Mouse (Mus musculus) intestine, embryonic 14.5 days (tissue): Measurements from ENCODE around the gene Pbx4. TPM values are rescaled to one million over a fixed set of nuclear protein-coding genes. Genes with fewer than 3 reads are reported as not detected.

Experiments
- ATAC-seq: fragments of 200-750 bp; cut with Nextera tagmentation; replicated peaks from 2 replicates; pipeline ENCODE4 v1.8.0; 2017; ENCODE audit warnings: low read depth, moderate number of reproducible peaks, moderate TSS enrichment, moderate library complexity; ENCODE audit not compliant: low FRiP score, low TSS enrichment
- DNase-seq: peaks from one replicate; pipeline ENCODE4 v3.0.0-alpha.2; 2018; ENCODE audit warnings: low spot score
- H3K27ac ChIP-seq: fragments of 300-500 bp; sonication (generic); 2 replicates; pipeline ENCODE4 v1.5.1; 2014; ENCODE audit warnings: low read depth, mild to moderate bottlenecking, control low read depth
- H3K27me3 ChIP-seq: fragments of 300-500 bp; sonication (generic); replicated peaks from 2 replicates; pipeline ENCODE4 v1.6.1; 2014; ENCODE audit warnings: low read length, control low read depth; ENCODE audit not compliant: control insufficient read depth, insufficient read depth
- H3K36me3 ChIP-seq: fragments of 300-500 bp; sonication (generic); 2 replicates; pipeline ENCODE4 v1.6.1; 2014; ENCODE audit warnings: low read length, control low read depth; ENCODE audit not compliant: control insufficient read depth, insufficient read depth
- H3K4me1 ChIP-seq: fragments of 300-500 bp; sonication (generic); replicated peaks from 2 replicates; pipeline ENCODE4 v1.6.1; 2014; ENCODE audit warnings: low read length, control low read depth, mixed read lengths; ENCODE audit not compliant: control insufficient read depth, insufficient read depth
- H3K4me2 ChIP-seq: fragments of 300-500 bp; sonication (generic); 2 replicates; pipeline ENCODE4 v1.6.1; 2014; ENCODE audit warnings: low read length
- H3K4me3 ChIP-seq: fragments of 300-500 bp; sonication (generic); 2 replicates; pipeline ENCODE4 v1.5.1; 2014; ENCODE audit warnings: low read depth, low read length, control low read depth, mixed read lengths
- H3K9ac ChIP-seq: fragments of 300-500 bp; sonication (generic); 2 replicates; pipeline ENCODE4 v1.6.1; 2014; ENCODE audit warnings: mild to moderate bottlenecking, low read length
- H3K9me3 ChIP-seq: fragments of 300-500 bp; sonication (generic); 2 replicates; pipeline ENCODE4 v1.6.1; 2016; ENCODE audit warnings: low read length, control low read depth; ENCODE audit not compliant: control insufficient read depth
- WGBS: fragments of 180-500 bp; shearing (Covaris S2); extraction: QIAGEN DNeasy Blood & Tissue Kit; methylation state at CpG from one replicate; pipeline ENCODE4 v1.1.7; 2014; 5-methylcytosine and 5-hydroxymethylcytosine counted together
- polyA plus RNA-seq: library from polyadenylated mRNA; unstranded; fragments of >200 nt; fragmentation: Nextera tagmentation; extraction: Ambion mirVana; gene quantifications from 2 replicates; pipeline ENCODE4 v1.2.1, GENCODE M21; 2014

Pbx4 gene
- polyA plus RNA-seq, 1 experiment from 2014 or later, result 5.7 TPM

GRCm38 (mm10) chr8:69850926-69851506 is 18.7 kb downstream of the Pbx4 start:
- Histone ChIP-seq H3K4me1 (0 out of 2 replicates have a peak, but pooled peaks cover 3% of the 10 kb centered on the region), H3K27ac (no peak overlapping the region), H3K4me2 (no peak overlapping the region), H3K27me3 (no peaks in the 10 kb centered on the region), H3K36me3 (no peaks in the 10 kb centered on the region), H3K4me3 (no peak overlapping the region), H3K9ac (no peak overlapping the region), H3K9me3 (no peaks in the 10 kb centered on the region)
- ATAC-seq (no peak), DNase-seq (no peak)
- 75% methylated on average over 7 of the region's 7 CpGs for WGBS

- Histone ChIP-seq H3K4me3 (no peak overlapping the region), H3K4me2 (no peak overlapping the region), H3K36me3 (no peaks in the 10 kb centered on the region), H3K4me1 (no peaks in the 10 kb centered on the region), H3K9me3 (no peaks in the 10 kb centered on the region), H3K9ac (no peak overlapping the region), H3K27me3 (no peaks in the 10 kb centered on the region), H3K27ac (no peak overlapping the region)
- ATAC-seq (no peak), DNase-seq (no peak)
- 91% methylated on average over 10 of the region's 10 CpGs for WGBS
Measured at GRCm38 (mm10) chr8:69853869-69854268, 21.6 kb downstream of the Pbx4 start.

- Histone ChIP-seq H3K36me3 (no peaks in the 10 kb centered on the region), H3K4me3 (no peak overlapping the region), H3K9me3 (no peaks in the 10 kb centered on the region), H3K27me3 (no peaks in the 10 kb centered on the region), H3K27ac (no peak overlapping the region), H3K9ac (no peak overlapping the region), H3K4me1 (no peaks in the 10 kb centered on the region), H3K4me2 (no peak overlapping the region)
- 58% methylated on average over 4 of the region's 4 CpGs for WGBS
- DNase-seq, result no peak
- ATAC-seq, result no peak
Measured at GRCm38 (mm10) chr8:69860807-69861206, 28.5 kb downstream of the Pbx4 start.

GRCm38 (mm10) chr8:69861251-69861650 is 29.0 kb downstream of the Pbx4 start:
- WGBS, result 69% methylated on average over 2 of the region's 2 CpGs
- Histone ChIP-seq H3K27me3 (no peaks in the 10 kb centered on the region), H3K4me2 (no peak overlapping the region), H3K9ac (no peak overlapping the region), H3K9me3 (no peaks in the 10 kb centered on the region), H3K4me3 (no peak overlapping the region), H3K36me3 (no peaks in the 10 kb centered on the region), H3K4me1 (no peaks in the 10 kb centered on the region), H3K27ac (no peak overlapping the region)
- ATAC-seq (no peak), DNase-seq (no peak)

- H3K27me3 ChIP-seq, result no peaks in the 10 kb centered on the region
- no peak overlapping the region for H3K27ac ChIP-seq
- no peak overlapping the region for H3K4me3 ChIP-seq
- DNase-seq (no peak), ATAC-seq (no peak)
- H3K36me3 ChIP-seq, result no peaks in the 10 kb centered on the region
- H3K4me1 ChIP-seq, result no peaks in the 10 kb centered on the region
- WGBS, result 92% methylated on average over 5 of the region's 5 CpGs
- no peaks in the 10 kb centered on the region for H3K9me3 ChIP-seq
- no peak overlapping the region for H3K9ac ChIP-seq
- H3K4me2 ChIP-seq, result no peak overlapping the region
Measured at GRCm38 (mm10) chr8:69863387-69864020, 31.2 kb downstream of the Pbx4 start.

- H3K4me1 ChIP-seq, result no peaks in the 10 kb centered on the region
- H3K4me2 ChIP-seq, result no peak overlapping the region
- no peak for DNase-seq
- H3K27ac ChIP-seq, result no peak overlapping the region
- no peak overlapping the region for H3K9ac ChIP-seq
- no peak for ATAC-seq
- H3K27me3 ChIP-seq, result no peaks in the 10 kb centered on the region
- H3K36me3 ChIP-seq, result no peaks in the 10 kb centered on the region
- 79% methylated on average over 5 of the region's 5 CpGs for WGBS
- H3K4me3 ChIP-seq, result no peak overlapping the region
- no peaks in the 10 kb centered on the region for H3K9me3 ChIP-seq
Measured at GRCm38 (mm10) chr8:69864180-69864579, 31.9 kb downstream of the Pbx4 start.

GRCm38 (mm10) chr8:69867696-69868326 is 35.5 kb downstream of the Pbx4 start:
- Histone ChIP-seq H3K27ac (no peak overlapping the region), H3K4me3 (no peak overlapping the region), H3K36me3 (no peaks in the 10 kb centered on the region), H3K9ac (no peak overlapping the region), H3K9me3 (no peaks in the 10 kb centered on the region), H3K4me2 (no peak overlapping the region), H3K27me3 (no peaks in the 10 kb centered on the region), H3K4me1 (no peaks in the 10 kb centered on the region)
- 68% methylated on average over 5 of the region's 5 CpGs for WGBS
- ATAC-seq (no peak), DNase-seq (no peak)

GRCm38 (mm10) chr8:69870003-69870765 is 37.9 kb downstream of the Pbx4 start:
- 85% methylated on average over 11 of the region's 11 CpGs for WGBS

More at GRCm38 (mm10) chr8:69870003-69870765, 37.9 kb downstream of the Pbx4 start:
- DNase-seq (no peak), ATAC-seq (no peak)
- H3K27ac ChIP-seq, result no peak overlapping the region
- H3K9ac ChIP-seq, result no peak overlapping the region
- H3K27me3 ChIP-seq, result no peaks in the 10 kb centered on the region
- H3K36me3 ChIP-seq, result no peaks in the 10 kb centered on the region
- no peaks in the 10 kb centered on the region for H3K4me1 ChIP-seq
- H3K4me3 ChIP-seq, result no peak overlapping the region
- no peaks in the 10 kb centered on the region for H3K9me3 ChIP-seq
- no peak overlapping the region for H3K4me2 ChIP-seq
